ENCODE assay signal across 15 mouse cellular contexts in genomic region chr7:119997066-119997465, GRCm38 (mm10).
"Had no signal": no experiment of that assay in that cellular context is flagged by ENCODE, and none has a peak within 500 bp of the region (broad histone marks: within the 10 kb centered on the region; RNA-seq: fewer than 3 reads in every experiment).

No protein-coding gene starts in this region.

- H3K27ac ChIP-seq: layer of hippocampus, adult 2 months; limb, embryonic 12.5 days; liver, embryonic 15.5 days; midbrain, embryonic 15.5 days; neural tube, embryonic 13.5 days; stomach, postnatal 0 days had no signal

- DNase-seq: kidney, postnatal 10 days; kidney, postnatal 4 days; liver; lung, adult 2 months; lung, postnatal 4 days; right cerebral cortex, adult 18-20 months; right cerebral cortex, postnatal 25 days; thymus, postnatal 4 days had no signal

- H3K4me3 ChIP-seq: layer of hippocampus, adult 2 months; limb, embryonic 12.5 days; liver, embryonic 15.5 days; megakaryocyte, embryonic 14.5 days; midbrain, embryonic 15.5 days; neural tube, embryonic 13.5 days had no signal
